Mouse (Mus musculus): Measurements from ENCODE around the gene Zfp366. TPM values are rescaled to one million over a fixed set of nuclear protein-coding genes. Genes with fewer than 3 reads are reported as not detected.

Zfp366 gene
- polyA plus RNA-seq, 1 experiment from 2014 or later: 0.99 TPM

DNA sequence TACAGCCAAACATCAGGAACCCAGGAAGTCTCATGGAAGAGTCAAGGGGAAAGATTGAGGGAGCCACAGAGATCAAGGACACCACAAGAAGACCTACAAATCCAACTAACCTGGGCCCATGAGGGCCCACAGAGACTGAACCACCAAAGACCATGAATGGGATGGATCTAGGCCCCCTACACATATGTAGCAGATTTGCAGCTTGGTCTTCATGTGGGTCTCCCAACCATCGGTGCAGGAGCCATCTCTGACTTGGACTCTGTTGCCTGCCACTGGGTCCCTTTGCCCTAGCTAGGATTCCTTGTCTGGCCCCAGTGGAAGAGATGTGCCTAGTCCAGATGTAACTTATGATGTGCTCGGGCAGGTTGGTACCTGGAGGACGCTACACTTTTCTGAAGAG is 87.4 kb downstream of the Zfp366 start:
- Histone ChIP-seq H3K4me1 (no peaks in the 10 kb centered on the region), H3K27me3 (no peaks in the 10 kb centered on the region), H3K9ac (no peak overlapping the region), H3K27ac (no peak overlapping the region), H3K4me3 (replicated peaks) (no peak overlapping the region), H3K4me2 (no peak overlapping the region), H3K36me3 (no peaks in the 10 kb centered on the region), H3K9me3 (replicated peaks) (no peaks in the 10 kb centered on the region)
- no peak for ATAC-seq (replicated peaks; ENCODE audit: low FRiP score)
- 95% methylated on average over 3 of the region's 3 CpGs for WGBS

DNA sequence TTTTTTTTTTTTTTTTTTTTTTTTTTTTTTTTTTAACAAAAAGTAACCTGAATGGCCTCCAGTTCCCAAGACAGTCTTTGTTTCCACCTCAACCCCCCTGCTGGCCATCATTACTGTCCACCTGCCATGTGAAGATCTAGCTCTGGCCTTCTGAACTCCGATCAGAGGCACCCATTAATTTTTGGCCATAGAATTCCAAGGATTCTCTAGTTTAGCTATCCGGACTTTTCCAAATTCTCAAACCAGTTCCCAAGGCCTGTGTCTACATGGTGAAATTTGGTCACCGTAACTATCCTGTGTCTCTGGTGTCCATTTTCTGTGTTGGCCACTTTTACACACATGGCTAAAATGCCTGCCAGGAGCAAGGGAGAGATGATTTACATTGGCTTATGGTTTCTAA is 92.9 kb downstream of the Zfp366 start:
- Histone ChIP-seq H3K4me3 (replicated peaks) (no peak overlapping the region), H3K27ac (no peak overlapping the region), H3K27me3 (no peaks in the 10 kb centered on the region), H3K4me1 (no peaks in the 10 kb centered on the region), H3K36me3 (no peaks in the 10 kb centered on the region), H3K9me3 (replicated peaks) (no peaks in the 10 kb centered on the region), H3K9ac (no peak overlapping the region), H3K4me2 (no peak overlapping the region)
- no peak for ATAC-seq (replicated peaks; ENCODE audit: low FRiP score)
- WGBS: 87% methylated on average over 3 of the region's 3 CpGs

DNA sequence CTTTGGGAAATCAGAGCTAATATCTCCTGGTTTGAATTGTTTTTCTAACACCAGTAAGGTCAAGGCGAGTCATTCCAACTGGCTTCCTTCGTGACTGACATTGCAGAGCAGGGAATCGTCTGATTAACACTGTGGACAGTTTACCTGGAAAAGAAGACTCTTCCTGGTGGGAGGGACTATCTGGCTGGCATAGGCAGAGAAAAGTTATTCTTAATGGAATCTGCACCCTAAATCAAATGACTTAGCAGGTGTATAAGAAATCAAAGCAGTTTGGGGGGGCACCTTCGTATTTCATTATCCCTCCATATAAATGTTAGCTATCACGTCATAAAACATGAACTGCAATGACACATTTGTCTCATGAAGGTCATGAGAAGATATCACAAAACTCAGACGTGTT is 93.9 kb downstream of the Zfp366 start:
- Histone ChIP-seq H3K9me3 (replicated peaks) (no peaks in the 10 kb centered on the region), H3K27ac (no peak overlapping the region), H3K4me3 (replicated peaks) (no peak overlapping the region), H3K4me1 (no peaks in the 10 kb centered on the region), H3K36me3 (no peaks in the 10 kb centered on the region), H3K4me2 (no peak overlapping the region), H3K9ac (no peak overlapping the region), H3K27me3 (no peaks in the 10 kb centered on the region)
- 73% methylated on average over 6 of the region's 6 CpGs for WGBS
- no peak for ATAC-seq (replicated peaks; ENCODE audit: low FRiP score)

DNA sequence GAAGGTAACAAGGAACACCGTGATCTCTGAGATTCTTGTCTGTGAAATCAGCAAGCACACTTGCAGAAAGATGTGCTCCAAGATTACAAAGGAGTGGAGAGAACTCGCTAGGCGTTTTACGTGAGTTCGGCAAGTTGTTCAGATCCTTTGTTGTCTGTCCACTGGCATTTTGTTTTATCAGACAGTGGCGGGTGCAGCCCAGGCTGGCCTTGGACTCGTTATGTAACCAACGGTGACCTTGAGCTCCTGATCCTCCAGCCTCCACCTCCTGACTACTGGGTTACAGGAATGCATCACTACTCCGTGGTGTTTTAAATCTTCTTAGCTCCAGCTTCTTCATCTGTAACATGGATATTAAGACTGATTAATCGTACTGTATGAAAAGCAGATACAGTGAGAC is 94.7 kb downstream of the Zfp366 start:
- Histone ChIP-seq H3K4me2 (no peak overlapping the region), H3K4me3 (replicated peaks) (no peak overlapping the region), H3K9ac (no peak overlapping the region), H3K9me3 (replicated peaks) (no peaks in the 10 kb centered on the region), H3K4me1 (no peaks in the 10 kb centered on the region), H3K36me3 (no peaks in the 10 kb centered on the region), H3K27me3 (no peaks in the 10 kb centered on the region), H3K27ac (no peak overlapping the region)
- no peak for ATAC-seq (replicated peaks; ENCODE audit: low FRiP score)
- 70% methylated on average over 10 of the region's 10 CpGs for WGBS

DNA sequence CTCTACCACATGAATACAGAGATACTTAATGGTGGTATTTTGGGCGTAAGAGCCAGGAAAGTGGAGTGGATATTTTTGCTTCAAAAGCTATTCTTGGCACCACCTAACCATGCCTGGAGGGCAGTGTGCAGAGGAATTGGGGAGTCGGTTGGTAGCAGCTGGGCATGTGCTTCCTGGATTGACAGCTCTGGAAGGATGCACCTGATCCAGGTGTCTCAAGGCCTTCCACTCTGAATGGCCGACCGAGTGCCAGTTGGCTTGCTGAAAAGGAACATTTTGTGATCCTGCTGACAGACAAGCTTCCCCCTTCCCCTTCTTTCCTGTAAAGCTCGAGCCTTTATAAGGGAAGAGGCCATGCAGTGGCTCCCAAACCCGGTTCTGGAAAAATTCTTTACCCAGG is 98.3 kb downstream of the Zfp366 start:
- H3K4me3 ChIP-seq (replicated peaks): no peak overlapping the region
- H3K4me1 ChIP-seq: no peaks in the 10 kb centered on the region
- H3K27me3 ChIP-seq: no peaks in the 10 kb centered on the region
- no peak overlapping the region for H3K4me2 ChIP-seq
- no peaks in the 10 kb centered on the region for H3K9me3 ChIP-seq (replicated peaks)
- H3K27ac ChIP-seq: no peak overlapping the region
- WGBS: 75% methylated on average over 6 of the region's 6 CpGs
- no peaks in the 10 kb centered on the region for H3K36me3 ChIP-seq
- H3K9ac ChIP-seq: no peak overlapping the region
- no peak for ATAC-seq (replicated peaks; ENCODE audit: low FRiP score)

GRCm38 (mm10) chr13:99283916-99284315 is 99.3 kb downstream of the Zfp366 start:
- Histone ChIP-seq H3K36me3 (no peaks in the 10 kb centered on the region), H3K9ac (no peak overlapping the region), H3K27me3 (no peaks in the 10 kb centered on the region), H3K4me1 (no peaks in the 10 kb centered on the region), H3K4me3 (replicated peaks) (no peak overlapping the region), H3K4me2 (no peak overlapping the region), H3K9me3 (replicated peaks) (no peaks in the 10 kb centered on the region), H3K27ac (no peak overlapping the region)
- 82% methylated on average over 12 of the region's 12 CpGs for WGBS
- no peak for ATAC-seq (replicated peaks; ENCODE audit: low FRiP score)

DNA sequence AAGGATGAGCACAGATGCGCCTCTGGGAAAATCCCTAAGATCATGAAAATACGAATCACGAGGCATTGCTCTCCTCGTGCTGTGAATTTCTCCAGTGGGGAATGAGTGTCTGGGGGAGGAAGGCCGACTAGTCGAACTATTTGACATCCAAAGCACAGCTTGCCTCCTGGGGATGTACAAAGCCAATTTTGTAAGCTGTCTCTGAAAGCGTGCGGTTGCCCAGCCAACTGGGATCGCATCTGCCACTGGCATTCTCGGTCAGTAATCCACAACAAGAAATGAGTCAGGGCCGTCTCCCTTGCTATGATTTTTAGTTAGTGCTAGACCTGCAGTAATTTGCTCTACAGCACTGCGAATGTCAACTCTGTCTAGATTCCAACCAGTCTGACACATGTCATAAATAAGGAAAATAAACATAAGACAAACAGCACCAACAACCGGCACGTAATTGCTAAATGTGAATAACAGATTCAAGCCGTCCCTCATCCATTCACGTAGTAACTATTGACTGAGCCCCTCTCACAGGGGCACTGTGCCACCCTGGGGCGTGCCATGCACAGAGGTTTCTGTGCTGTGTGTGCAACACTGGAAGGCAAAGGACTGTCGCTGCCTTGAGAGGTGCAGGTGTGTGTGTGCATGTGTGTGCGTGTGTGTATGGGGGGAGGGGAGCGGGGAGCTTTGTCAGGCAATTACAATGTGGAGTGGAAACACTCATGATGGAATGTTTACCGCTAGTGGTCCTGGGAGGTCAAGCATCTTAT is 100.0 kb downstream of the Zfp366 start:
- H3K9ac ChIP-seq: no peak overlapping the region
- ATAC-seq (replicated peaks; ENCODE audit: low FRiP score): no peak
- no peaks in the 10 kb centered on the region for H3K9me3 ChIP-seq (replicated peaks)
- H3K4me1 ChIP-seq: no peaks in the 10 kb centered on the region
- no peak overlapping the region for H3K4me2 ChIP-seq
- H3K27me3 ChIP-seq: no peaks in the 10 kb centered on the region
- 87% methylated on average over 21 of the region's 21 CpGs for WGBS
- no peak overlapping the region for H3K27ac ChIP-seq
- no peaks in the 10 kb centered on the region for H3K36me3 ChIP-seq
- H3K4me3 ChIP-seq (replicated peaks): no peak overlapping the region

GRCm38 (mm10) chr13:99285241-99285640 is 100.6 kb downstream of the Zfp366 start:
- 42% methylated on average over 2 of the region's 2 CpGs for WGBS

DNA sequence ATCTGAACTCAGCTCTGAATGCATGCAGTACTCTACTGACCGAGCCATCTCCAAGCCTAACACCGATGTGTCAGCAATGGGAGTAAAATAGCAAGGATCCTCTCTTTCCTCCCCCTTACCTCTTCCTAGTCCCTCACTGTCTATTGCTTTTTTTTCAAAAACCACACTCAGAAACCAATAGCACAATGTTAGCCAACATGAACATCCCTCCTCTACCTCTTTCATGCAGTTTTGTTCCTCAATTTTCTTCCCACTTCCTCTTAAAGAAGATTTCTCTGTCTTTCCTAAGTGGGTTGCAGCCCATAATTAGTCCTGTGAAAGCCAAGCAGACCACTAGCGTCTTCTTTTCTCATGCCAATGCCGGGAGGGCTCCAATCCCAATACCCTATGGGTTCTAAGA is 102.6 kb downstream of the Zfp366 start:
- no peak overlapping the region for H3K4me3 ChIP-seq (replicated peaks)
- H3K9me3 ChIP-seq (replicated peaks): no peaks in the 10 kb centered on the region
- no peak overlapping the region for H3K4me2 ChIP-seq
- H3K4me1 ChIP-seq: no peaks in the 10 kb centered on the region
- H3K27me3 ChIP-seq: no peaks in the 10 kb centered on the region
- ATAC-seq (replicated peaks; ENCODE audit: low FRiP score): no peak
- 94% methylated on average over 4 of the region's 4 CpGs for WGBS
- H3K27ac ChIP-seq: no peak overlapping the region
- H3K36me3 ChIP-seq: no peaks in the 10 kb centered on the region
- no peak overlapping the region for H3K9ac ChIP-seq

More at GRCm38 (mm10) chr13:99285241-99285640, 100.6 kb downstream of the Zfp366 start:
- Histone ChIP-seq H3K36me3 (no peaks in the 10 kb centered on the region), H3K9me3 (replicated peaks) (no peaks in the 10 kb centered on the region), H3K9ac (no peak overlapping the region), H3K27ac (no peak overlapping the region), H3K27me3 (no peaks in the 10 kb centered on the region), H3K4me1 (no peaks in the 10 kb centered on the region), H3K4me3 (replicated peaks) (no peak overlapping the region), H3K4me2 (no peak overlapping the region)
- no peak for ATAC-seq (replicated peaks; ENCODE audit: low FRiP score)

DNA sequence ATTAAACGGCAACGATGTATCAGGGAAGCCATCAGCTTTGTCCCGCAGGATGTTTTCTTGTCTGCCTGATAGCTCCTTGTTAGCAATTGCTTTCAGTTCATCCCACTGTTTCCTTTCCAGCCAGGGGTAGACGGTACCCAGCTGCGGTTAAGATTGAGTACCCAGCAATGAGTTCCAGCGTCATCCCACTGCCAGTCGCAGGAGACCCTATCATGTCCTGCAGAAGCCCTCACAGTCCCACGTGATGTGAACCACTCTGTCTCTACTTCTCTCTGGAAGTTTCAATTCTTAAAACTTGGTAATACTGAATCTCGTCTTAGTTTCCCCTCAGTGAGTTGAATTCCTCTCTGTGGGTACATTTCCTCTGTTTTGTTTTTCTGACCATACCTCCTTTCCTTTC is 103.2 kb downstream of the Zfp366 start:
- Histone ChIP-seq H3K9ac (no peak overlapping the region), H3K36me3 (no peaks in the 10 kb centered on the region), H3K4me1 (no peaks in the 10 kb centered on the region), H3K27me3 (no peaks in the 10 kb centered on the region), H3K4me2 (no peak overlapping the region), H3K27ac (no peak overlapping the region), H3K4me3 (replicated peaks) (no peak overlapping the region), H3K9me3 (replicated peaks) (no peaks in the 10 kb centered on the region)
- 84% methylated on average over 9 of the region's 9 CpGs for WGBS
- ATAC-seq (replicated peaks; ENCODE audit: low FRiP score): no peak

DNA sequence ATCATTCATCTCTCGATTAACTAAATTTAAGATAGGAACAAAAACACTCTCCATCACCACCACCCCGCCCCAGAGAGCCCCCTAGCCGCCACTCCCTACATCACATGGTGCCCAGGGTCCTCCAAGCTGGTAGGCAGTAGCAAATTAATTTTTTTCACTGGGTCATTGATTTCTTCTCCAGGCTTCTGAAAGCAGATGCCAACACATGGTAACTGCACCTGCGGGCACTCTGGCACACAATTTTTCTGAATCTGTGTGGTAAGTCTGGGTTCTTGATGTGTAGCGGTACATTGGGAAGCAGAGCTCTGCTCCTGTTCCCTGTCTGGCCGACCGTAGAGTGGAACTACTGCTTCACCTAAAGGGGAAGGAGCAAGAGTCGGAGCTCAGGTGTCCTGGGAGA is 106.1 kb downstream of the Zfp366 start:
- no peak for ATAC-seq (replicated peaks; ENCODE audit: low FRiP score)
- Histone ChIP-seq H3K36me3 (no peaks in the 10 kb centered on the region), H3K4me3 (replicated peaks) (no peak overlapping the region), H3K27ac (no peak overlapping the region), H3K9me3 (replicated peaks) (no peaks in the 10 kb centered on the region), H3K4me1 (no peaks in the 10 kb centered on the region), H3K27me3 (no peaks in the 10 kb centered on the region), H3K4me2 (no peak overlapping the region), H3K9ac (no peak overlapping the region)
- 90% methylated on average over 8 of the region's 8 CpGs for WGBS

DNA sequence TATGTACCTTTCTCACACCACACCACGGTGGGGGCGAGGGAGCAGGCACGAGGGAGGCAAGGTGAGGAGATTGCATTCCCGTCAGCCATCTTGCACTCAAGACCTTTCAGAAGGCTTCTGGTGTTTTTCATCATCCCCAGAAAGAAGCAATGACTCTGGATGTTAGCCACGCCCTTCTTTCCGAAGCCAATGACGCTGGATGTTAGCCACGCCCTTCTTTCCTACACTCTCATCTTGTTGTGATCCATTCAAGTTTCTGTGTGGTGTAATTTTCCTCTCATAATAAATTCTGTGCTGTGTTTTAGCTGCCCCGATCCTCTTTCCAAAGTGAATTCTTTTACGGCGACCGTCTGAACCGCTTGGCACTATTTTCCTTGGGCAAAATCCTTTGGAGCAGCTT is 109.6 kb downstream of the Zfp366 start:
- ATAC-seq (replicated peaks; ENCODE audit: low FRiP score): no peak
- Histone ChIP-seq H3K9me3 (replicated peaks) (no peaks in the 10 kb centered on the region), H3K27me3 (no peaks in the 10 kb centered on the region), H3K27ac (no peak overlapping the region), H3K4me3 (replicated peaks) (no peak overlapping the region), H3K36me3 (no peaks in the 10 kb centered on the region), H3K9ac (no peak overlapping the region), H3K4me2 (no peak overlapping the region), H3K4me1 (peaks cover 3% of the 10 kb centered on the region; the same call in 1 of the 2 replicates)
- WGBS: 92% methylated on average over 13 of the region's 13 CpGs

GRCm38 (mm10) chr13:99299921-99300320 is 115.3 kb downstream of the Zfp366 start:
- Histone ChIP-seq H3K27ac (no peak overlapping the region), H3K9ac (no peak overlapping the region), H3K4me3 (replicated peaks) (no peak overlapping the region), H3K9me3 (replicated peaks) (no peaks in the 10 kb centered on the region), H3K4me2 (no peak overlapping the region), H3K4me1 (peaks cover 14% of the 10 kb centered on the region), H3K27me3 (no peaks in the 10 kb centered on the region; the same call in 1 of the 2 replicates), H3K36me3 (no peaks in the 10 kb centered on the region)
- WGBS: 77% methylated on average over 5 of the region's 5 CpGs
- no peak for ATAC-seq (replicated peaks; ENCODE audit: low FRiP score)

All from kidney, embryonic 15.5 days (tissue).